8 mouse cellular contexts compared by ENCODE assay signal in the genomic region with DNA sequence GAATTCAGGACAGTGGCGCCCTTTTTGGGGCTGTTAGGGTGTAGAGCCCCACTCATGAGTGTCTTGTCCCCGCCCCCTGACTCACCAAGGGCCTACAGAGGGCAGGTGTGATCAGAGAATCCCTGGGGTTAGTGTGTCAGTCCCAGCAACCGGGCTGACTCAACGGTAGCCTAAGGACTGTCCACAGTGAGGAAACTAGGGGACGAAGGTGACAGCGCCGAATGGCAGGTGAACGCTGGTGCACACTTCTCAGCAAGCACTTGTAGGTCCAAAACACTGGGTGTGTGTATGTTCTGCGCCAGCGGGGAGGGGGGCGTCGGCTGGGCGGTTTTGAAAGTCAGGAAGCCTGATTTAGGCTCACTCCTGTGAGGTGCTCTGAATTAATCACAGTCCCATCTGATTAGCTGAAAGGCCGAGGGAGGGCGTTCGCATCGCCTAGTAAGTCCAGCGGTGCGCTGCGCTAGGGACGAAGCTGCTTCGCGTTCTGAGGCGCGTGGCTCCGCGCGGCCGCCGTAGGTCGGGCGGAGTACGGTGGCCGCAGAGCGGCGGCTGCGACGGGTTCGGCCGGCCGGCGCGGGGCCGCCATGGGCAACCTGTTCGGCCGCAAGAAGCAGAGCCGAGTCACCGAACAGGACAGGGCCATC. TPM values are rescaled to one million over a fixed set of nuclear protein-coding genes. Genes with fewer than 3 reads are reported as not detected.
DNase-seq lines count a peak whose midpoint lies in the region; ATAC-seq and TF ChIP-seq lines count a peak whose summit lies in the region.

Gene Chmp6 (plus strand): TSS at position 151 of the 644 bp plus-strand sequence.

- no peaks in the 10 kb centered on the region for H3K9me3 ChIP-seq in hindbrain, embryonic 14.5 days (ENCODE audit: control insufficient read depth, low read length)

- H3K4me3 ChIP-seq in hindbrain, embryonic 14.5 days (replicated peaks; ENCODE audit: low read length), result peak within 1 kb of the TSS; percentile 93

- peak; percentile 61 for ATAC-seq in Patski
- ATAC-seq in hindbrain, embryonic 14.5 days (ENCODE audit: low FRiP score), result peak; percentile 61

- H3K27me3 ChIP-seq in Patski, result no peaks in the 10 kb centered on the region
- no peaks in the 10 kb centered on the region for H3K27me3 ChIP-seq in hindbrain, embryonic 14.5 days (ENCODE audit: control insufficient read depth, insufficient read depth, low read length)

- in situ Hi-C loops in Patski (cut with MboI; ENCODE audit: low pct_unique_long_range_greater_than_20kb), result loop anchor here (10.0 to 25.0 kb wide), 2 partner anchors 81 to 399 kb away; no protein-coding TSS in a partner anchor

- H3K36me3 ChIP-seq in hindbrain, embryonic 14.5 days (replicated peaks; ENCODE audit: control insufficient read depth, insufficient read depth), result peaks cover 25% of the 10 kb centered on the region

- under 1% methylated on average over 48 of the region's 48 CpGs for WGBS in hindbrain, embryonic 14.5 days

- CTCF ChIA-PET in Patski (lab: Charles Lee), result interaction anchor here (0.6 to 3.3 kb wide), 4 partner anchors 9 to 78 kb away, joined by 3 to 20 read pairs (median 5); no protein-coding TSS in a partner anchor

- peak within 1 kb of the TSS; percentile 87 for H3K27ac ChIP-seq in hindbrain, embryonic 14.5 days

- no peak for TF ChIP-seq CTCF in Patski (IDR thresholded peaks at IDR 0.05)

- no peak for DNase-seq in Patski (ENCODE audit: low read depth, low spot score)
- DNase-seq in cerebellum, postnatal 14 days, result peak; percentile 95 to 96
- peak; percentile 93 to 94 for DNase-seq in frontal cortex, postnatal 25 days (ENCODE audit: low spot score in 2 of 2)
- DNase-seq in hindbrain, embryonic 14.5 days (ENCODE audit: low spot score), result peak; percentile 88
- DNase-seq in layer of hippocampus, postnatal 36 days, result peak; percentile 90 to 91
- peak; percentile 93 to 95 for DNase-seq in lung, postnatal 4 days
- peak; percentile 78 for DNase-seq in retina, postnatal 7 days (ENCODE audit: low read depth, low spot score)
- DNase-seq in urinary bladder, adult 2 months (ENCODE audit: low spot score), result peak; percentile 96

- POLR2A ChIA-PET in Patski (lab: Charles Lee), result interaction anchor here (0.8 to 1.4 kb wide), 4 partner anchors 8 to 78 kb away, joined by 3 to 4 read pairs (median 3); no protein-coding TSS in a partner anchor

- H3K9ac ChIP-seq in hindbrain, embryonic 14.5 days, result peak within 1 kb of the TSS; percentile 95

- H3K4me2 ChIP-seq in hindbrain, embryonic 14.5 days (replicated peaks), result peak within 1 kb of the TSS; percentile 96

- peaks cover 26% of the 10 kb centered on the region for H3K4me1 ChIP-seq in hindbrain, embryonic 14.5 days (replicated peaks; ENCODE audit: control insufficient read depth, insufficient read depth, low read length)

RNA-seq across cellular contexts. Expression of gene Chmp6, which starts in this region (rescaled TPM):
- polyA plus RNA-seq in Patski (2021), result 54.7 TPM
- polyA plus RNA-seq in hindbrain, embryonic 14.5 days (2014; fragmentation: Nextera tagmentation; extraction: Ambion mirVana), result 91.1 and 95.5 TPM in 2 replicates
- 10 to 100 TPM; 33.3 to 38.4 TPM for total RNA-seq in layer of hippocampus, postnatal 36 days (2021)
- 35.3 and 38.0 TPM in 2 replicates for polyA plus RNA-seq in urinary bladder, adult 2 months (2012; rRNA removed)
